Mouse (Mus musculus) heart, postnatal 0 days (tissue): ENCODE data around the gene Nudt8. TPM values are rescaled to one million over a fixed set of nuclear protein-coding genes. Genes with fewer than 3 reads are reported as not detected.

Experiments used
- ATAC-seq: fragments of 200-750 bp; cut with Nextera tagmentation; 2 replicates; pipeline ENCODE4 v1.8.0; 2017; ENCODE audit warnings: low read depth, moderate number of reproducible peaks, moderate library complexity; ENCODE audit not compliant: insufficient read depth
- DNase-seq: peaks from one replicate; pipeline ENCODE4 v3.0.0-alpha.2; 2016; ENCODE audit warnings: low spot score
- H3K27ac ChIP-seq: fragments of 300-500 bp; sonication (generic); 2 replicates; pipeline ENCODE4 v1.5.1; 2014; ENCODE audit warnings: low read depth, mild to moderate bottlenecking
- H3K27me3 ChIP-seq: fragments of 300-500 bp; sonication (generic); 2 replicates; pipeline ENCODE4 v1.6.1; 2014; ENCODE audit warnings: low read length, mixed read lengths; ENCODE audit not compliant: control insufficient read depth, insufficient read depth
- H3K36me3 ChIP-seq: fragments of 300-500 bp; sonication (generic); replicated peaks from 2 replicates; pipeline ENCODE4 v1.6.1; 2014; ENCODE audit warnings: low read length, mixed read lengths; ENCODE audit not compliant: control insufficient read depth, insufficient read depth
- H3K4me1 ChIP-seq: fragments of 300-500 bp; sonication (generic); 2 replicates; pipeline ENCODE4 v1.6.1; 2014; ENCODE audit warnings: antibody characterized with exemption; ENCODE audit not compliant: control insufficient read depth, insufficient read depth
- H3K4me2 ChIP-seq: fragments of 300-500 bp; sonication (generic); 2 replicates; pipeline ENCODE4 v1.6.1; 2014; ENCODE audit warnings: low read depth, mild to moderate bottlenecking, low read length, moderate library complexity
- H3K4me3 ChIP-seq: fragments of 300-500 bp; sonication (generic); 2 replicates; pipeline ENCODE4 v1.5.1; 2014; ENCODE audit warnings: low read depth, low read length
- H3K9ac ChIP-seq: fragments of 300-500 bp; sonication (generic); replicated peaks from 2 replicates; pipeline ENCODE4 v1.6.1; 2014; ENCODE audit warnings: low read depth, low read length, mixed read lengths
- H3K9me3 ChIP-seq: fragments of 300-500 bp; sonication (generic); replicated peaks from 2 replicates; pipeline ENCODE4 v1.6.1; 2016; ENCODE audit warnings: low read length; ENCODE audit not compliant: control insufficient read depth
- CTCF ChIP-seq: IDR thresholded peaks from 2 replicates; pipeline ENCODE4 v1.5.1; 2016; ENCODE audit warnings: antibody characterized with exemption, control low read depth, low read depth
- EP300 ChIP-seq: IDR thresholded peaks from 2 replicates; pipeline ENCODE4 v1.6.1; 2016; ENCODE audit warnings: antibody characterized with exemption, low read depth
- WGBS: fragments of 180-500 bp; shearing (Covaris S2); extraction: QIAGEN DNeasy Blood & Tissue Kit; methylation state at CpG from one replicate; pipeline ENCODE4 v1.1.7; 2014; 5-methylcytosine and 5-hydroxymethylcytosine counted together
- polyA plus RNA-seq: library from polyadenylated mRNA; unstranded; fragments of >200 nt; fragmentation: Nextera tagmentation; extraction: Ambion mirVana; gene quantifications from 2 replicates; pipeline ENCODE4 v1.2.1, GENCODE M21; 2015
- total RNA-seq: library from RNA; depleted of rRNA; stranded (reverse); fragments of >200 nt; gene quantifications from 2 replicates; pipeline ENCODE4 v1.2.3, GENCODE M21; 2014; ENCODE audit warnings: low replicate concordance

Nudt8 gene
- total and polyA plus RNA-seq, 2 experiments from 2014 or later = 131 to 175 TPM

- H3K4me3 ChIP-seq = no peak overlapping the region
- DNase-seq (no peak), ATAC-seq (no peak)
- no peaks in the 10 kb centered on the region for H3K27me3 ChIP-seq
- no peaks in the 10 kb centered on the region for H3K9me3 ChIP-seq
- H3K4me2 ChIP-seq = no peak overlapping the region
- H3K36me3 ChIP-seq = peaks cover 11% of the 10 kb centered on the region
- H3K27ac ChIP-seq = peak overlapping the region; percentile 95
- peaks cover 39% of the 10 kb centered on the region for H3K4me1 ChIP-seq
- WGBS = 61% methylated on average over 5 of the region's 5 CpGs
- no peak for TF ChIP-seq CTCF
- H3K9ac ChIP-seq = no peak overlapping the region
Measured at GRCm38 (mm10) chr19:4001752-4002151, 1.4 kb downstream of the Nudt8 start.

GRCm38 (mm10) chr19:4003112-4003511 lies 2.7 kb downstream of the Nudt8 start, which contains the start of gene Doc2g:
Gene Doc2g, plus strand, starts transcription at chr19:4003313.
- DNase-seq = peak; percentile 70
- peak; percentile 60 for ATAC-seq
- Histone ChIP-seq H3K27me3 (no peaks in the 10 kb centered on the region), H3K4me3 (peak within 1 kb of the TSS; percentile 25), H3K27ac (peak within 1 kb of the TSS; percentile 95), H3K36me3 (peaks cover 25% of the 10 kb centered on the region), H3K4me2 (peak within 1 kb of the TSS; percentile 49), H3K4me1 (peaks cover 39% of the 10 kb centered on the region), H3K9ac (peak within 1 kb of the TSS; percentile 31; the same call in 1 of the 2 replicates), H3K9me3 (no peaks in the 10 kb centered on the region)
- WGBS = 48% methylated on average over 1 of the region's 1 CpGs
- peak; percentile 71; the same call in 1 of the 2 replicates for TF ChIP-seq EP300
- TF ChIP-seq CTCF = no peak

- peak overlapping the region; percentile 31; the same call in 1 of the 2 replicates for H3K9ac ChIP-seq
- H3K4me1 ChIP-seq = peaks cover 39% of the 10 kb centered on the region
- ATAC-seq = no peak
- 54% methylated on average over 12 of the region's 12 CpGs for WGBS
- H3K27ac ChIP-seq = peak overlapping the region; percentile 85
- no peaks in the 10 kb centered on the region for H3K27me3 ChIP-seq
- no peak for DNase-seq
- H3K36me3 ChIP-seq = peaks cover 30% of the 10 kb centered on the region
- TF ChIP-seq EP300 (no peak), CTCF (no peak)
- H3K4me2 ChIP-seq = peak overlapping the region; percentile 49
- H3K9me3 ChIP-seq = no peaks in the 10 kb centered on the region
- H3K4me3 ChIP-seq = peak overlapping the region; percentile 25
Measured at GRCm38 (mm10) chr19:4003641-4004040, 3.3 kb downstream of the Nudt8 start.

GRCm38 (mm10) chr19:4004331-4004730 lies 4.0 kb downstream of the Nudt8 start:
- TF ChIP-seq EP300 = no peak
- no peak for TF ChIP-seq CTCF
- 66% methylated on average over 15 of the region's 15 CpGs for WGBS
- Histone ChIP-seq H3K4me1 (peaks cover 39% of the 10 kb centered on the region), H3K4me2 (peak overlapping the region; percentile 49), H3K27me3 (no peaks in the 10 kb centered on the region), H3K36me3 (peaks cover 37% of the 10 kb centered on the region), H3K27ac (peak overlapping the region; percentile 33; the same call in 1 of the 2 replicates), H3K9me3 (no peaks in the 10 kb centered on the region), H3K4me3 (peak overlapping the region; percentile 25; the same call in 1 of the 2 replicates), H3K9ac (peak overlapping the region; percentile 12; the same call in 1 of the 2 replicates)
- DNase-seq = no peak
- ATAC-seq = no peak

GRCm38 (mm10) chr19:4005091-4005490 lies 4.7 kb downstream of the Nudt8 start:
- Histone ChIP-seq H3K4me3 (no peak overlapping the region), H3K27me3 (no peaks in the 10 kb centered on the region), H3K9me3 (no peaks in the 10 kb centered on the region), H3K27ac (peak overlapping the region; percentile 52), H3K9ac (no peak overlapping the region), H3K4me1 (peaks cover 34% of the 10 kb centered on the region), H3K4me2 (no peak overlapping the region), H3K36me3 (peaks cover 45% of the 10 kb centered on the region)
- WGBS = 57% methylated on average over 9 of the region's 9 CpGs
- no peak for DNase-seq
- ATAC-seq = no peak
- TF ChIP-seq CTCF = no peak
- TF ChIP-seq EP300 = no peak

GRCm38 (mm10) chr19:4005971-4006370 lies 5.6 kb downstream of the Nudt8 start:
- no peak for ATAC-seq
- H3K27ac ChIP-seq = no peak overlapping the region

More at GRCm38 (mm10) chr19:4005971-4006370, 5.6 kb downstream of the Nudt8 start:
- Histone ChIP-seq H3K4me3 (no peak overlapping the region), H3K4me1 (peaks cover 33% of the 10 kb centered on the region), H3K27me3 (no peaks in the 10 kb centered on the region), H3K36me3 (peaks cover 54% of the 10 kb centered on the region), H3K4me2 (no peak overlapping the region), H3K9ac (no peak overlapping the region), H3K9me3 (no peaks in the 10 kb centered on the region)
- WGBS = 94% methylated on average over 8 of the region's 8 CpGs
- TF ChIP-seq CTCF (no peak), EP300 (no peak)
- DNase-seq = no peak
